Mouse (Mus musculus) layer of hippocampus, adult 8-10 months (tissue): Measurements from ENCODE around the gene Sqstm1. TPM values are rescaled to one million over a fixed set of nuclear protein-coding genes. Genes with fewer than 3 reads are reported as not detected.

Experiments used
- DNase-seq, 2 experiments: peaks; one replicate each; pipeline ENCODE4 v3.0.0; 2022; ENCODE audit warnings: low spot score in 2 of 2
- total RNA-seq, 4 experiments: library from RNA; stranded (reverse); gene quantifications; 2 replicates each; pipeline ENCODE4 v1.2.4; 2022

The Sqstm1 gene
- total RNA-seq, 4 experiments from 2014 or later = 473 to 497 (median 477) TPM

DNA sequence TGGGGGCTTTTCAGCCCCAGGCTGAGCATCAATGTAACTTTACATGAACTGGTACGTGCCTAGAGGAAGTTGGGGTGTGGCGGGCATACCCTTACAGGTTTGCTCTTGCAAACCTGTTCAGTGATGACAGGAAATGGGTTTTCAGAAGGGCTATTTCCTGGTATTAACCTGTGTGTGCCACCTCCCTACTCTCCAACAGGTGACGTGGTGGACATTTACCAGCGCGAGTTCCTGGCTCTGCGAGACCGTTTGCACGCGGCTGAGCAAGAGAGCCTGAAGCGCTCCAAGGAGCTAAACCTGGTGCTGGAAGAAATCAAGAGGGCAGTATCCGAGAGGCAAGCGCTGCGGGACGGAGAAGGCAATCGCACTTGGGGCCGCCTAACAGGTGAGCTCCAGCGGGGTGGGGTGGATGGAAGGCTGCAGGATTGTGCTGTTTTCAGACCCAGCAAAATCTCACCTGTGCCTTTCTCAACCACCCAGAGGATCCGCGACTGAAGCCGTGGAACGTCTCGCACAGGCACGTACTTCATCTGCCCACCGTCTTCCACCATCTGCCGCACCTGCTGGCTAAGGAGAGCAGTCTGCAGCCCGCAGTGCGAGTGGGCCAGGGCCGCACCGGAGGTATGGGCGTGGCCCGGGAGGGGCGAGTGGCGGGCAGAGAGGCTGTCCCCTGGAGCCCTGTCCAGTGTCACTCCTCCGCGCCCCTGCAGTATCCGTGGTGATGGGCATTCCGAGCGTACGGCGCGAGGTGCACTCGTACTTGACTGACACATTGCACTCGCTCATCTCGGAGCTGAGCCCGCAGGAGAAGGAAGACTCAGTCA, 20.1 kb upstream of the Sqstm1 start:
- DNase-seq = no peak

DNA sequence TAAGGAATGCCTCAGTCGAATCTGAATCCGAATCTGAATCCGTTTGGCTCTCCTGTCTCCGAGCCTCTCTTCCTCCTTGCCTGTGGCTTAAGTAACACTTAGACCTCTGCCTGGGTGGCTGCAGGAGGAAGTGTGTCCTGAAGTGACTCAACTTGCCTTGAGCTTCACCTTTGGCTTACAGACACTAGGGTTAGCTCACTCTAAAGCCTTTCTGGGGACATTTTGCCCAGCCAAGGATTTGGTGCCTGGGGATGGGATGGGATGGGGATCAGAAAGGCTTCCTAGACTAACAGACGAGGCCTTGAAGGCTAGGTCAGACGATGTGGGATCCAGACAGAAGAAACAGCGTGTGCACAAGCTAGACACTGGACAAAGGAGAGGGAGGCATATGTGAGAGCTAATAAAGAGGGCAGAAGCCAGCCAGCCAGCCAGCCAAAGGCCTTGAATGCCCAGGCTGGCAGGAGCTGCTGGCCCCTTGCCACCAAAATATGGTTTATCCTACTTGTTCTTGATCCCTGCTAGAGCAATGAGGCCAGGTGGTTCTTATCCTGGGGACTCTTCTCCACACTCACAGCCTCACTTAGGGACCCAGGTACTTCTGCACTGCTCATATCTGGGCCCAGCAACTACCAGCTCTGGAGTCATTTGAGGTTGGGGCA, 18.8 kb upstream of the Sqstm1 start:
- DNase-seq = no peak

DNA sequence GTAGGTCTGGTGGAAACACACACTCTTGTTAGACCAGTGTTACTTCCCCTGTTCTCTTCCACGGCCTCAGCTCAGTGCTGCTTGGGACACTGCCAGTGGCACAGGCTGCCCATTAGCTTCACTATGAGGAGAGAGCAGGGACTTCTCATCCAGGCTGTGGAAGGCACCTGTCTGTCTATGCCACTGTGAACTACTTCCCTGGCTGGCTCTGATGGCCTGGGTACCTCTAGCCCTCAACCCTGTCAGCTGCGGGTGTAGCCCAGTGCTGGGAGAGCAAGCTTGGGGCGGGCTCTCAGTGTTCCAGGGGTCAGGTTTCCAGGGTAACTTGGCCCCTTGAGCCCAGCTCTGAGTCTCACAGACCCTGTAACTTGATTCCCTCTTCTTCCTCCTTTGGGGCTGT, 18.1 kb upstream of the Sqstm1 start:
- no peak for DNase-seq

DNA sequence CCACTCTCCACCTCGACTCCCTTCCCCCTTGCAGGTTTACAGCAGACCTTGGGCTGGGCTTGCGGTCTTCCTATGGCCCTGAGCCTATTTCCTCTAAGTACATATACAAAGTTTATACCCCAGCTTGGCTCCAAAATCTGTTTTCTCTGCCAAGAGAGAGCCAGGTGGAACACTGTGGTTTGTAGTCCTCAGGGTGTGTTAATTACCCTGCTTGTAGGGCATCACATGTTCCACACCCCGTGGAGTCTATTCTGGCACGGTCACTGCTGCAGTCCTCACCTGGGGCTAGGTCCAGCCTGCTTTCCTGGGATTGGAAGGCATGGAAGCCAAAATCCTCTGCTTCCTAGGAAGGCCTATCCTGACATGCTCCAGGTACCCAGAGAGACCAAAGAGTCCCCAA, 17.1 kb upstream of the Sqstm1 start:
- no peak for DNase-seq

DNA sequence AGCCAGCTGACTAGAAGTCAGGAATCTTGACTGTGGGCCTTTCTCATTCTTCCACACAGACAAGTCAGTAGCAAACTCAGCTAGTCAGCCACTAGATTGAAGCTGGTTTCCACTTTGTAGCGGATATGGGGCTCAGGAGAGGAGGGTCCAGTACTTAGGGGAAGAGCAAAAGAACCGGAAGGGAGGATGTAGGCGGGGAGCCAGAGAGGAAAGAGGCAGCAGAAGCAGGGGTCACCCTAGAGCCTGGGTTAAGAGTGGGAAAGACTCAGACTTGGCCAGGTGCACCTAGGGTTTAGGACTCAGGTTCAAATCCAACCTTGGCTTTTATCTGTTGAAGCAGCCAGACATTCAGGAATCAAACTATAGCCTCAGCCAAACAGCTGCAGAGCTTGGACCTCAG, 16.6 kb upstream of the Sqstm1 start:
- no peak for DNase-seq

DNA sequence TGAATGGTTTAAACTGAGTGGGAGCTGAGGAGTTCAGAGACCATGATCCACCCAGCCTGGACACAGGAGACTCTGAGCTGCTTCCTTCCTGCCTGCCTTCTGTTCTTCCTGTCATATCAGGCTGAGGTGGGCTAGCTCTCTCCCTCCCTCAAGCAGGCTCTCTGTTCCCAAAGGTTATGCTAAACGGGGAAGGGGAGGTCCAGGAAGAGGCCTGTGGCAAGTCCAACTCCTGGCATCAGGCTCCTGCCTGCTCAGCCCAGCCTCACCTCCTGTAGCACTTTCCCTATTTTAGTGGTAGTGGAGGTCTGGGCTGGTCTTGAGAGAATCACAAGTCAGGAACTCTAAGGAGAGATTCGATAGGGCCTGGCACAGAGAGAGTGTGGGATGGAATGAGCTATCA, 15.8 kb upstream of the Sqstm1 start:
- no peak for DNase-seq

DNA sequence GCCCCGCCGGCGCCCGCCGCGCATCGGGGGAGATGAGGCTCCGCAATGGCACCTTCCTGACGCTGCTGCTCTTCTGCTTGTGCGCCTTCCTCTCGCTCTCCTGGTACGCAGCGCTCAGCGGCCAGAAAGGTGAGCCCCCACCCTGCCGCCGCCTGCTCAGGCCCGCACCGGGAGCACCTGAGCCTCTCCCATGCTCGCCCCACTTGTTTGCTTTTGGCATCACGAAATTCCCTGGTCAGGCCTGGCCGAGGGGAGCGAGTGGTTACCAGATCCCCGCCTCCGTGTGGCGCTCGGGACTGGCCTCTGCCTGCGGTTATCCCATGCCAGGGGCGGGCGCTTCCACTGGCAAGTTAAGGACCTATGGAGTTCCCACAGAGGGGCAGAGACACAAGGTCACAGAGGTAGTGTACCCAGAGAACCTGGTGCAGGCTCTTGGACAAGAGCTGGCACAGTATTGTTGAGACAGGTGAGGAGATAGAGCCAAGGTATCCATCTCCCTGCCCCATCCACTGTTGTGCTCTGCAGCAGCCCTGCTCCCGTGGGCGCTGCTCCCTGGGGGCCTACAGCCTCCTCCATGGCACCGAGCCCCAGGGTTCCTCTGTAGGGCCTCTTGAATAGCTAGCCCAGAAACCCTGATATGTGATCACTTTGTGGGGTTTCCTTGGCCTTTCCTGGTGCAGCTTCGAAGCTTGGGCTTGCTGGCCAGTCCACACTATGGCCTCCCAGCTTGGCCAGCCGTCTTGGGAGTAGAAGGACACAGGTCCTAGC, 15.2 kb upstream of the Sqstm1 start:
- DNase-seq = no peak

DNA sequence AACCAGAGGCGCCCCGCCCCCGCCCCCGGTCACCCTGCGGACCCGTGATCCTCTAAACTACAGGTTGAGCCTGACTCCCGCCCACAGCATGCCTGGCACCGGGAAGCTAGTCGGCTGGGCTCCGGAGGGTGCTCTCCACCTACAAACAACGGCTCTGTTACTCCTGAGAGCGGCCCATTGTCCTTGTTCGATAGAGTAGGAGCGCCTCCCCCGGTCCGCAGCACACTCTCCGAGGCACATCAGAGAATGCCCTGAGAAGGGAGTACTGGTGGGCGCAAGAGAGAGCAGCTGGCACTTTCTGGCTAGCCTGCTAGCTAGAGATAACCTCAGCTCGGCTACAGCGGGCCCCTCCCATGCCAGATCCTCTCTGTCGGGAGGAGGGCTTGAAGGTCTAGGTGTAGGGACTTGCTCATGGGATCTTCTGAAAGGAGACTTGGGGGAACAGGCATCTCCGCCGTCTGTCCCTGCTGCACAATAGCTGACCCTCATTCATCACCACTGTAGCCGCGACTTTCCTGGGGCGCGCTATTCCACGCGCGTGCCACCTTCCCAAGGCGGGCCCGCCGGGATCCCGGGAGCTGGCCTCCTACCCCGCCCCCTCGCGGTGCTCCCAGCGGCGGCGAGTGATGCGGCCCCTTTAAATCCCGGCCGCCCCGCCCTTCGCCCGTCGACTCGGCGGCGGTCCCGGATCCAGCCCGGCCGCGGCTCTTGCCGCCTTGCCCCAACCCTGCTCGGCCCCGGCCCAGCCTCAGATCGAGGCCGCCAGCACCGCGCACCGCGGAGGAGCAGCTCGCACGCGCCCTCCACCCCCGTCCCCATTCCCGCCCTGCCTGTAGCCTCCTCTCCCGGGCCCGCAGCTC, 14.3 kb upstream of the Sqstm1 start:
- DNase-seq = peak in 1 of 2 experiments; percentile 79

DNA sequence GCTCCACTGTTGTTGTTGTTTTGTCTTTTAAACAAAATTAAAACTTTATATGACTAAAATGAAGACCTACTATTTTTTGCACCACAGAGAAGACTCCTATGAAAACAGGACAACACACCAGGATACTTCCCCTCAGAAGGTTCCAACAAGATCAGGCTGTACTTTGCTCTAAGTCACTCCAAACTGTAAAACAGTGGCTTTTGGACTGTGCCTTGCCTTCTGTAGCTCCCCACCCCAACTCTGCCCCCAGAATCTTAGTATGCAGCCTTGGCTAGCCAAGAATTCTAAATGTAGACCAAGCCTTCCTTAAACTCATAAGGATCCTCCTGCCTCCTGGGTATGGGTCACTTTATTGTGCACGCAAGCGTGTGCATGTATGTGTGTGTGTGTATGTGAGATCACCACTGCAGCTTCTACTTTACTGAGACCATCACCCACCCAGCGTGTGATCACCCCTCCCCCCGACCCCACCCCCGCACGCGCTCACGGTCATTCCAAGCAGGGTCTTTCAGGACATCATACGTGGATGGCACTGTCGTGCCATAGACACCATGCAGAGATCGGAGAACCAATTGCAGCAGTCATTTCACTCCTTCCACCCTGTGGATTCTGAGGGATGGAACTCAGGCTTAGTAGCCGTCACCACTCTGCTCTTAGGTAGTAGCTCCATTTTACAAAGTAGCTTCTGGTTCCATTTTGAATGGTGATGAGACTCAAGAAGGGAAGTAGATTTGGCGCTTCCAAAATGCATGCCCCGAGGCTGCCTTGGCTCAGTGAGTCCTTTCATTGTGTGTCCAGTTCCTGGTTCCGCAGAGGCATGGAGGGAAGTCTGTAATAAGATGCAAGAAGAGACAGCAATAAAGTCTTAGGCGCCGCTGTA, 13.4 kb upstream of the Sqstm1 start:
- DNase-seq = no peak

DNA sequence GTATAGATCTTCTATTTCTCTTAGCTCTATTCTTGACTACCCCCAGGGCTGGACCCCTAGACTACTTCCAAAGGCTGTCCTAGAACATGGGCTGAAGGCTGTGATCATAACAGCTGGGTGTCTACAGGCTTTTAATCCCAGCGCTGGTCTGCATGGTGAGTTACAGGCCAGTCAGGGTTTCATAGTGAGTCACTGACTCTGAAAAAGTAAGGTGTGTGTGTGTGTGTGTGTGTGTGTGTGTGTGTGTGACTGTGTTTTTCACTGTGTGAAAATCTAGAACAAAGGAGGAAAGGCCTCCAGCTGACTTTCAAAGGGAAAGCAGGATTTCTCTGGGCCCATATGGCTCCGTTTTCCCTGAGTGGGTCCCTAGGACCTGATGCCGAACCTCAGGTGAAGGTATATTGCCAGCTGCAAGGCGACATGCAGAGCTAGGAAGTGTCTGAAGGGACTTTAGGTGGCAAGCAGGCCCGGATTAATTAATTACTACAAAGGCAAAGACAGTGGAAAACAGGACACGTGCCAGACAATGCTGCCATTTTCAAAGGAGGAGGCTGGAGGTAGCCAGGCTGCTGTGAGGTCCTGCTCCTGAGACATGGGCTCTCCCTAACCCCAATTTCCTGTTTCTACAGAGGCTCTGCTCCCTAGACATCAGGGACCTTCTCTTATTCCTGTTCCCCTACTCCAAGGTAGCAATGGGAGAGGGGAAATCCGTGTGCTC, 12.1 kb upstream of the Sqstm1 start:
- no peak for DNase-seq

DNA sequence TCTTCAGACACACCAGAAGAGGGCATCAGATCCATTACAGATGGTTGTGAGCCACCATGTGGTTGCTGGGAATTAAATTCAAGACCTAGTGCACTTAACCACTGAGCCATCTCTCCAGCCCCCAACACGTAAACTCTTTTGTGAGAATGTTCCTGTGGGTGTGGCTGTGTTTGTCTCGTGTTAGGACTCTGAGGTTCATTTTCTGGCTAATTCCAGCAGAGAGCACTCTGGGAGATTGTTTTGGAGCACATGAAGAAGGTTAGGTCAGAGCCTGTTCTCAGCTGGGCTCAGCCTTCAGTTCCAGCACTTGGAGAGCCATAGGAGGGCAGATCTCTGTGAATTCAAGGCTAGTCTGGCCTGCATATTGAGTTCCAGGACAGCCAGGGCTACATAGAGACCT, 9.2 kb upstream of the Sqstm1 start:
- no peak for DNase-seq

DNA sequence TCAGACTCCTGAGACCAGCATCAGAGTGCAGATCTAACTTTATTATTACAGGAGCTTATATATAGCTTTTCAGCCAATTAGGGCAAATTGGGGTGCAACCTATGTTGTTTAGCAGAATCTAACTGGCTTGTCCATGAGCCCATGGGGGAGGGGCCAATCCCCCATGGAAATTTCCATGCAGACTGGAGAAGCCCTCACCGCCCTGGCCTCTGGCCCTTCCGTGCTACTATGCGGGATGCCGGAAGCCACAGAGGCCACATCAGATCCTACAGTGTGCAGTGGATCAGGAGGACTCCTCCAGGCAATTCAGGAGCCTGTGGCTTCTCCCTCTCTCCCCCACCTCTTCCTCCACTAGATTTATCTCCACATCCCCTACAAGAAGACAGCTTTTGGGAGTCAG, 7.2 kb upstream of the Sqstm1 start:
- DNase-seq = no peak

DNA sequence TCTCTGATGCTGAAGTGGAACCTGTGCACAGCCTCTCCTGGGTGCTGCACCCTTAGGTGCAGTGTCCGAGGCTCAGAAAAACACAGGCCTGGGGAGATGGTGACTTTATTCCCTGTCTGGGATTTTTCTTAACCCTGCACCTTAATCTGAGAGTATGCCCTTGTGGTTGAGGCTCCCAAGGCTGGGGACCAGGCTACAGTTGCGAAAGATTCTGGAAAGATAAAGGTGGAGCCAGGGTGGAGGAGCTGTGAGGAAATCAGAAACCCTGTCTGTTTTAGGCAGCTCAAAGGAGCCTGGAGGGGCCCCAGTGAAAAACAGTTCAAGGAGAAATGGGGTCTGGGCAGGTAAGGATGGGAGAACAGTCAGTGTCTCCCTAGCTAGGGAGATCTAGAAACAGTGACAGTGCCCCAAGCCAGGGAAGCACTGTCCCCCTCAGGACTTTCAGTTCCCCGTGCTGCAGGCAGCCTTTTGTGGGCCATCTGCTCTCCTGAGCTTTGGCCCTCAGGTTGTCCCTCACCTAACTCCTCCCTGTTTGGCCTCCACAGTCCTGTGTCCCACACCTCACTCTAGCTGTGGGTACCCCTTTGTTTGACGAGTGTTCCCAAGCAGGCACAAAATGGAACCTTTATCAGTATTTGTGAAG, 6.2 kb upstream of the Sqstm1 start:
- no peak for DNase-seq

DNA sequence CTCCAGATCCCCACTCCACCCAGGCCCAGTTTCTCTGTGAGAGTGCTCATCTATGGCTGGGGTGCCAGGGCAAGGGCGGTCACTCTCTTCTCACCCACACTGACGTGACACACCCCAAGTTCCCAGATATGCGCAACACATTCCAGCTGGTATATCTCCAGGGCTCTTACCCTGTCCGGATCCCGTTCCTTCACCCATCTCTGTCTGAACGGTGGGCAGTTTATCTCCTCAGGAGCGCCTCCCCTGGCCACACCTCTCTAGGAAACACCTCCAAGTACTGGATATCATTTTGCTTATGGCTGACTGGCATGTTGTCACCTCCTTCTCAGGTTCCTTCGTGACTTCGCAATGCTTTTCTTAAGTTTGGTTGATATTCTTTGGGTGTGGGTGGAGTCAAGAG, 5.0 kb upstream of the Sqstm1 start:
- DNase-seq = no peak

DNA sequence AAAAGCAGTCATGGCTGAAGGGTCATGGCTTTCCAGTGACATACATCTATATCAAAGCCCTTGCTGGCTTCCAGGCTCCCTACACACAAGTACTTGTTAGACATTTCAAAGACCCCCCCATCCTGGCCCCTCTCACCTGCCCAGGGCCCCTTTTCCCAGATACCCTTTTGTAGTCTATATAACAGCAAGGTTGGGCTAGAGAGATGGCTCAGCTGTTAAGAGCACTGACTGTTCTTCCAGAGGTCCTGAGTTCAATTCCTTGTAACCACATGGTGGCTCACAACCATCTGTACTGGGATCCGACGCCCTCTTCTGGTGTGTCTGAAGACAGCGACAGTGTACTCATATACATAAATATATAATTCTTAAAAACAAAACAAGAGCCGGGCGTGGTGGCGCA, 4.0 kb upstream of the Sqstm1 start:
- DNase-seq = no peak

DNA sequence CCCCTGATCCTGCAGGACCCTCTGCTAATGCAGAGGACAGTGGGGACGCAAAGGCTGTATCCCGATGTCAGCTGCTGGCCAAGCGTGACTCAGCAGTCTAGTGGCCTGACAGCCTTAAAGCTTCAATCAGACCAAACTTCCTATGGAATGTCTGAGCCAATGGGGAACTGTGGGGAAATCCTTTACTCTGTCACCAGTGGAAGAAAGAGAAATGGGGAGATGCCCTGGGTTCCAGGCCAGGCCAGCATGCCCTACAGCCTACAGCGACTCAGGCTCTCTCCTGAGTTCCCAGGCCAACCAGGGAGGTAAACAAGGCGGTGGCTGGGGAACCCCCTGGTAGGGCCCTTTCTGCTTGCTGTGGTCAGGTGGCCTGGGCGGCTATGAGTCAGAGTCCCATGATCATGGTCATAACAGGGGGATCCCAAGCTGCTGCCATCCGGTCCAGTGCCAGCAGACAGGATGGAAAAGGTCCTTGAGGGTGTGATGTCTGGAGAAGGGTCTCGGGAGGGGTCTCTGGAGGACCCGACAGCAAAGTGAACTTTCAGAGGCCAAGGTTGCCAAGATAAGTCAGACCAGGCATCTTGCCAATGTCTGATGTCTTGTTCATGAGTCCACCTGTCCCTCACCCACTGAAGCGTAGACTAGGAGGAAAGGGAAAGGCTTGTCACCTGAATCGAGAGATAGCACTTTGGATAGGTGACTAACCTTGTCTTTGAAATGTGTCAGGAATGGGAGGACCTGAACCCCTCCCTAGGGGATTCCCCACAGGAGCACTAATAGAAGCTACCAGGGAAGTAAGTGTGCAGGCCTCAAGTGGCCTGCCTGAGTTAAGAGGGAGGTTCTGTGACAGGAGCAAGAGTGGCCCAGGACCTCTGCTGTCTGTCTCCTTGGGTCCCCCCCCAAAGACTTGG, 2.5 kb upstream of the Sqstm1 start:
- peak; percentile 53 to 79 for DNase-seq

DNA sequence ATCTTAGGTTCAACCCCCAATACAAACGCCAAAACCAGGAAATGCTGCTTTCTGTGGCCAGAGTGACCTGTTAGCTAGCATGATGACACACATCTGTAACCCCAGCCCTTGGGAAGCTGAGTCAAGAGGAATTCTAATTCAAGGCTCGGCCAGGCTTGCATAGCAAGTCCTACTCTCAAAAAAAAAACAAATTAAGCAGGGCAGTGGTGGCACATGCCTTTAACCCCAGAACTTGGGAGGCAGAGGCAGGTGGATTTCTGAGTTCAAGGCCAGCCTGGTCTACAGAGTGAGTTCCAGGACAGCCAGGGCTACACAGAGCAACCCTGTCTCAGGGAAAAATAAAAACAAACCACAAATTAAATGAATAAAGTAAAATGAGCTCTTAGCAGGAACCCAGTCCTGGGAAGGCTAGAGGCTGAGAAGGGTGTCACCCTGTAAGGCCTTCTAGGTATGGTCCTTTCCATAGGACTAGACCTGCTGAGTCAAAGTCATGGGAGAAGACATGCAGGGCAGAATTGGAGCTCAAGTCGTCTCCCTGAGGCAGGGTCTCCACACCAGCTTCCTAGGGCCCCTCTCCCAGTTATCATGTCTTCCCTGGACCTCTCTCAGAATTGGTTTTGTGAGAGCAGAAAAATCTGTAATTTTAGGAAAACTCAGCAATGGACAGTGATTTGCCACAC, 1.6 kb upstream of the Sqstm1 start:
- no peak for DNase-seq
